In genomic region chr9:99001326-99001725, GRCm38 (mm10) we compare ENCODE assay signal across 31 mouse cellular contexts. TPM values are rescaled to one million over a fixed set of nuclear protein-coding genes. Genes with fewer than 3 reads are reported as not detected.
A peak's percentile ranks its signal among the peaks of the same experiment; 100 is the strongest.
DNase-seq lines count a peak whose midpoint lies in the region; ATAC-seq and TF ChIP-seq lines count a peak whose summit lies in the region.
"Had no signal": no experiment of that assay in that cellular context is flagged by ENCODE, and none has a peak within 500 bp of the region (broad histone marks: within the 10 kb centered on the region; RNA-seq: fewer than 3 reads in every experiment).

No protein-coding gene starts in this region.

- 93% methylated on average over 6 of the region's 6 CpGs for WGBS in midbrain, embryonic 11.5 days
- 91% methylated on average over 6 of the region's 6 CpGs for WGBS in midbrain, postnatal 0 days
- 94% methylated on average over 6 of the region's 6 CpGs for WGBS in lung, adult 2 months

- TF ChIP-seq POLR2A in lung, adult 2 months (IDR thresholded peaks at IDR 0.05; ENCODE audit: borderline replicate concordance, extremely low read depth, low read depth, low read length) = no peak

- no peak for TF ChIP-seq CTCF in midbrain, postnatal 0 days (IDR thresholded peaks at IDR 0.05)
- no peak for TF ChIP-seq CTCF in lung, adult 2 months (IDR thresholded peaks at IDR 0.05; ENCODE audit: insufficient read depth, low read length)

- no peak overlapping the region for H3K4me3 ChIP-seq in midbrain, embryonic 11.5 days (ENCODE audit: low read depth, low read length)
- H3K4me3 ChIP-seq in midbrain, postnatal 0 days (ENCODE audit: low read depth, low read length) = no peak overlapping the region
- no peak overlapping the region for H3K4me3 ChIP-seq in lung, adult 2 months (replicated peaks; ENCODE audit: extremely low read depth, low read depth, low read length)
- H3K4me3 ChIP-seq: embryonic facial prominence, embryonic 13.5 days; embryonic facial prominence, embryonic 15.5 days; erythroblast, embryonic 14.5 days; forebrain, embryonic 10.5 days; forebrain, embryonic 12.5 days had no signal

- peak; percentile 57 for DNase-seq in midbrain, embryonic 11.5 days (ENCODE audit: low spot score, missing footprints)
- no peak for DNase-seq in midbrain, postnatal 0 days (ENCODE audit: low spot score)
- DNase-seq in ovary, postnatal 14 days (ENCODE audit: low spot score) = no peak
- DNase-seq in lung, adult 2 months = no peak
- DNase-seq: adrenal gland, adult 8-10 months; adrenal gland, postnatal 14 days; adrenal gland, postnatal 36 days; B cell, adult 2 months; cerebellum, adult 11 months; cerebellum, adult 18-20 months; cerebellum, adult 8-10 months; cerebellum, adult 9-11 months; cerebellum, postnatal 14 days; cerebellum, postnatal 36 days; embryo, embryonic 11 days had no signal

- no peak overlapping the region for H3K9ac ChIP-seq in midbrain, embryonic 11.5 days (ENCODE audit: low read length)
- H3K9ac ChIP-seq in midbrain, postnatal 0 days (replicated peaks; ENCODE audit: low read length, poor library complexity, severe bottlenecking) = no peak overlapping the region
- H3K9ac ChIP-seq: embryonic facial prominence, embryonic 13.5 days; embryonic facial prominence, embryonic 15.5 days; forebrain, embryonic 12.5 days had no signal

- H3K36me3 ChIP-seq in midbrain, embryonic 11.5 days (ENCODE audit: control insufficient read depth, insufficient read depth, low read length) = peaks cover 4% of the 10 kb centered on the region; the same call in 1 of the 2 replicates
- peaks cover 33% of the 10 kb centered on the region; the same call in 1 of the 2 replicates for H3K36me3 ChIP-seq in midbrain, postnatal 0 days (ENCODE audit: insufficient read depth, low read length)

- no peaks in the 10 kb centered on the region for H3K27me3 ChIP-seq in midbrain, embryonic 11.5 days (ENCODE audit: control insufficient read depth, insufficient read depth, low read length)
- H3K27me3 ChIP-seq in midbrain, postnatal 0 days (ENCODE audit: insufficient read depth, low read length) = no peaks in the 10 kb centered on the region
- H3K27me3 ChIP-seq: CH12.LX; embryonic facial prominence, embryonic 13.5 days; embryonic facial prominence, embryonic 15.5 days; forebrain, embryonic 12.5 days; Patski had no signal

- H3K27ac ChIP-seq in midbrain, embryonic 11.5 days (ENCODE audit: low read depth, low read length) = no peak overlapping the region
- H3K27ac ChIP-seq in midbrain, postnatal 0 days (ENCODE audit: low read depth, low read length) = no peak overlapping the region
- H3K27ac ChIP-seq: embryonic facial prominence, embryonic 13.5 days; embryonic facial prominence, embryonic 15.5 days; forebrain, embryonic 10.5 days; forebrain, embryonic 12.5 days had no signal

- no peak overlapping the region for H3K4me2 ChIP-seq in midbrain, embryonic 11.5 days
- H3K4me2 ChIP-seq in midbrain, postnatal 0 days (ENCODE audit: low read depth, low read length, poor library complexity, severe bottlenecking) = no peak overlapping the region
- H3K4me2 ChIP-seq: embryonic facial prominence, embryonic 13.5 days; embryonic facial prominence, embryonic 15.5 days; forebrain, embryonic 12.5 days had no signal

- no peak for ATAC-seq in midbrain, embryonic 11.5 days (ENCODE audit: low FRiP score)
- ATAC-seq in midbrain, postnatal 0 days (ENCODE audit: low FRiP score) = no peak
- peak; percentile 80 for ATAC-seq in megakaryocyte, adult 5-6 weeks (ENCODE audit: poor library complexity, severe bottlenecking)
- ATAC-seq: activated CD4-positive, CD25-positive, alpha-beta regulatory T cell, adult 4 months; CD4-positive, CD25-positive, alpha-beta regulatory T cell, adult 4 months; forebrain, embryonic 14.5 days; forebrain, embryonic 16.5 days; Patski had no signal

- H3K4me1 ChIP-seq in midbrain, embryonic 11.5 days (ENCODE audit: control insufficient read depth, insufficient read depth, low read length) = no peaks in the 10 kb centered on the region
- H3K4me1 ChIP-seq in midbrain, postnatal 0 days (ENCODE audit: insufficient read depth, low read length) = no peaks in the 10 kb centered on the region
- H3K4me1 ChIP-seq in lung, adult 2 months (ENCODE audit: control insufficient read depth, insufficient read depth, low read length) = no peaks in the 10 kb centered on the region
- H3K4me1 ChIP-seq: embryonic facial prominence, embryonic 13.5 days; embryonic facial prominence, embryonic 15.5 days; forebrain, embryonic 10.5 days; forebrain, embryonic 12.5 days had no signal

- H3K9me3 ChIP-seq in midbrain, embryonic 11.5 days (ENCODE audit: control insufficient read depth, low read length) = no peaks in the 10 kb centered on the region
- no peaks in the 10 kb centered on the region for H3K9me3 ChIP-seq in midbrain, postnatal 0 days (ENCODE audit: low read length)
- H3K9me3 ChIP-seq: embryonic facial prominence, embryonic 13.5 days; embryonic facial prominence, embryonic 15.5 days; forebrain, embryonic 10.5 days; forebrain, embryonic 12.5 days; G1E had no signal

RNA-seq across cellular contexts. Expression of gene Faim, which starts 15.2 kb away (rescaled TPM):
- polyA plus RNA-seq in midbrain, embryonic 11.5 days (2014; fragmentation: Nextera tagmentation; extraction: Ambion mirVana) = 87.3 and 91.8 TPM in 2 replicates
- 49.6 and 55.7 TPM in 2 replicates for total RNA-seq in midbrain, postnatal 0 days (2014; rRNA removed)
- 97.9 and 109 TPM in 2 replicates for polyA plus RNA-seq in midbrain, postnatal 0 days (2015; fragmentation: Nextera tagmentation; extraction: Ambion mirVana)
- 55.0 and 74.1 TPM in 2 replicates for total RNA-seq in megakaryocyte, adult 5-6 weeks (2015)
- total RNA-seq in megakaryocyte, adult 5-6 weeks (2017) = 145 and 158 TPM in 2 replicates
- 5.2 and 6.6 TPM in 2 replicates for polyA plus RNA-seq in lung, adult 2 months (2012; rRNA removed)

RNA-seq across cellular contexts. Expression of gene Gm1123, which starts 34.2 kb away (rescaled TPM):
- polyA plus RNA-seq in midbrain, embryonic 11.5 days (2014; fragmentation: Nextera tagmentation; extraction: Ambion mirVana) = 0.08 TPM in 1 of 2 replicates, not detected in the other
- not detected in 2 replicates for total RNA-seq in midbrain, postnatal 0 days (2014; rRNA removed)
- polyA plus RNA-seq in midbrain, postnatal 0 days (2015; fragmentation: Nextera tagmentation; extraction: Ambion mirVana) = 0.15 and 0.16 TPM in 2 replicates
- 0.29 TPM in 1 of 2 replicates, not detected in the other for total RNA-seq in megakaryocyte, adult 5-6 weeks (2015)
- total RNA-seq in megakaryocyte, adult 5-6 weeks (2017) = 0.81 TPM in 1 of 2 replicates, not detected in the other
- 0.38 TPM in 1 of 2 replicates, not detected in the other for polyA plus RNA-seq in lung, adult 2 months (2012; rRNA removed)
- total RNA-seq: adrenal gland, adult 18-20 months; adrenal gland, adult 8-10 months; adrenal gland, postnatal 14 days; adrenal gland, postnatal 36 days; CH12.LX; common myeloid progenitor, adult 5-6 weeks had no signal
- polyA plus RNA-seq: embryonic facial prominence, embryonic 11.5 days; embryonic facial prominence, embryonic 13.5 days; embryonic facial prominence, embryonic 15.5 days; erythroblast, embryonic 14.5 days; forebrain, embryonic 10.5 days; forebrain, embryonic 12.5 days; forebrain, embryonic 14.5 days; forebrain, embryonic 16.5 days; G1E; Patski had no signal

RNA-seq across cellular contexts. Expression of gene Foxl2, which starts 46.2 kb away (rescaled TPM):
- polyA plus RNA-seq in midbrain, embryonic 11.5 days (2014; fragmentation: Nextera tagmentation; extraction: Ambion mirVana) = 2.2 and 3.6 TPM in 2 replicates
- total RNA-seq in midbrain, postnatal 0 days (2014; rRNA removed) = 0.22 and 0.66 TPM in 2 replicates
- 0.70 and 0.79 TPM in 2 replicates for polyA plus RNA-seq in midbrain, postnatal 0 days (2015; fragmentation: Nextera tagmentation; extraction: Ambion mirVana)
- total RNA-seq in megakaryocyte, adult 5-6 weeks (2015) = not detected in 2 replicates
- not detected in 2 replicates for total RNA-seq in megakaryocyte, adult 5-6 weeks (2017)
- polyA plus RNA-seq in lung, adult 2 months (2012; rRNA removed) = not detected in 2 replicates
- total RNA-seq: adrenal gland, postnatal 14 days; adrenal gland, postnatal 36 days; CH12.LX; common myeloid progenitor, adult 5-6 weeks; G1E had no signal
- polyA plus RNA-seq: activated CD4-positive, CD25-positive, alpha-beta regulatory T cell, adult 4 months; CD4-positive, CD25-positive, alpha-beta regulatory T cell, adult 4 months; erythroblast, embryonic 14.5 days; G1E had no signal

Comparison
In these comparisons a context has a peak if more than half of its experiments do, and no peak if none do; other contexts are left out.
1. RNA of gene Faim, which starts 15.2 kb away (polyA plus RNA-seq): 97.9 to 109 TPM in midbrain, postnatal 0 days and 87.3 to 91.8 TPM in midbrain, embryonic 11.5 days; 5.2 to 6.6 TPM in lung, adult 2 months; every median in the first group is over 10 times any median in the second.